8 mouse cellular contexts compared by ENCODE assay signal in the genomic region with DNA sequence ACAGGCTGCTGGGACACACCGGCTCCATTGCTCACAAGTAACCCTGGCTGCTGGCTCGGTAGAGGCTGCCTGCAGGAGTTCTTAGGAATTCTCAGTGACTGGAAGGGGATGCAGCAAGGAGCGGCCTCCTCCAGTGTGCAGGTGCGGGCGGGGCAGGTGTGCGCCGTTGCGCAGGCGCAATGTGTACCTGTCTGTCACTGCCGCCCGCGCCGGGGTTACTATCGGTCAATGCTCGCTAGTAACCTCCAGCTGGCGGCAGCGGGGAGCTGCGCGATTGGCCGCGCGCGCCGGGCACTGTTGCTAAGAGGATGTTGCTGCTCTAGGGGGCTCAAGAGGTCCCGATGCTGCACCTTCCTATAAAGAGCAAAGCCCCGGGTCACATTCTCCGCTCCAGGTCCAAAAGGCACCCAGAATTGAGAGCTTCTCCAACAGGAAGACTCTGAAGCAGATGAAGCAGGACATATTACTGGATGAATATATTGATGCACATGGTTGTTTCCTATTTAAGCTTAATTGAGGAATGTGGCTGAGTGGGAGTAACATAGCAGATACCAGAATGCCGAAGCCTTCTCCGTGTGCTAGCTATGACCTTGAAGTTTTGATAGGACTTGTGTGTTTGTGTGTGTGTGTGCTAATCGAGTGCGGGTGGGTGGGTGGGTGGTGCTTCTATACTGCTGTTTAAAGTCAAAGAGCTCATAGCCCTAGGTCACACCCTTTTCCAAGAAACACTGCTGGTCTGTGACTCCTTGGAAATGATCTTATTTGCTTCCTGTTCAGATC. TPM values are rescaled to one million over a fixed set of nuclear protein-coding genes. Genes with fewer than 3 reads are reported as not detected.
DNase-seq lines count a peak whose midpoint lies in the region; ATAC-seq and TF ChIP-seq lines count a peak whose summit lies in the region.

No protein-coding gene starts in this region.

- no peak for TF ChIP-seq POLR2A in brain, embryonic 14.5 days (IDR thresholded peaks at IDR 0.05; ENCODE audit: borderline replicate concordance, extremely low read depth, insufficient read depth, insufficient read length, poor library complexity, severe bottlenecking)

- H3K9ac ChIP-seq in heart, embryonic 15.5 days, result peak overlapping the region; percentile 24
- peak overlapping the region; percentile 31; the same call in 1 of the 2 replicates for H3K9ac ChIP-seq in liver, embryonic 12.5 days
- no peak overlapping the region for H3K9ac ChIP-seq in stomach, embryonic 14.5 days (replicated peaks; ENCODE audit: low read depth, low read length)

- H3K4me1 ChIP-seq in erythroblast, embryonic 14.5 days (ENCODE audit: control insufficient read depth), result peaks cover 82% of the 10 kb centered on the region
- H3K4me1 ChIP-seq in heart, embryonic 15.5 days (replicated peaks), result peaks cover 72% of the 10 kb centered on the region
- peaks cover 86% of the 10 kb centered on the region for H3K4me1 ChIP-seq in liver, embryonic 12.5 days
- H3K4me1 ChIP-seq in stomach, embryonic 14.5 days (ENCODE audit: control insufficient read depth, insufficient read depth, low read length), result peaks cover 19% of the 10 kb centered on the region

- WGBS in heart, embryonic 15.5 days, result 5% methylated on average over 31 of the region's 31 CpGs
- WGBS in liver, embryonic 12.5 days (ENCODE audit: insufficient replicate concordance), result 4% methylated on average over 31 of the region's 31 CpGs
- 2% methylated on average over 31 of the region's 31 CpGs for WGBS in stomach, embryonic 14.5 days

- H3K36me3 ChIP-seq in erythroblast, embryonic 14.5 days (ENCODE audit: control insufficient read depth), result no peaks in the 10 kb centered on the region
- H3K36me3 ChIP-seq in heart, embryonic 15.5 days, result no peaks in the 10 kb centered on the region
- no peaks in the 10 kb centered on the region for H3K36me3 ChIP-seq in liver, embryonic 12.5 days
- no peaks in the 10 kb centered on the region for H3K36me3 ChIP-seq in stomach, embryonic 14.5 days (ENCODE audit: control insufficient read depth, insufficient read depth, low read length)

- peak; percentile 55 for ATAC-seq in heart, embryonic 15.5 days (replicated peaks; ENCODE audit: insufficient number of reproducible peaks, insufficient read depth, low FRiP score, low read depth)
- peak; percentile 80 for ATAC-seq in liver, embryonic 12.5 days
- ATAC-seq in stomach, embryonic 14.5 days (ENCODE audit: insufficient number of reproducible peaks, insufficient read depth, low FRiP score, low read depth), result peak; percentile 84

- H3K4me2 ChIP-seq in heart, embryonic 15.5 days, result peak overlapping the region; percentile 66
- peak overlapping the region; percentile 73 for H3K4me2 ChIP-seq in liver, embryonic 12.5 days
- peak overlapping the region; percentile 42 for H3K4me2 ChIP-seq in stomach, embryonic 14.5 days (replicated peaks; ENCODE audit: low read depth, low read length)

- TF ChIP-seq CTCF in brain, embryonic 14.5 days (IDR thresholded peaks at IDR 0.05; ENCODE audit: borderline replicate concordance, extremely low read depth, insufficient read depth, insufficient read length), result no peak

- H3K27me3 ChIP-seq in erythroblast, embryonic 14.5 days (ENCODE audit: control insufficient read depth), result no peaks in the 10 kb centered on the region
- no peaks in the 10 kb centered on the region for H3K27me3 ChIP-seq in heart, embryonic 15.5 days
- peaks cover 9% of the 10 kb centered on the region; the same call in 1 of the 2 replicates for H3K27me3 ChIP-seq in liver, embryonic 12.5 days (replicated peaks)
- H3K27me3 ChIP-seq in stomach, embryonic 14.5 days (ENCODE audit: control insufficient read depth, insufficient read depth, low read length), result no peaks in the 10 kb centered on the region

- H3K9me3 ChIP-seq in erythroblast, embryonic 14.5 days (ENCODE audit: control insufficient read depth, low read length), result no peaks in the 10 kb centered on the region
- H3K9me3 ChIP-seq in heart, embryonic 15.5 days (replicated peaks), result no peaks in the 10 kb centered on the region
- H3K9me3 ChIP-seq in liver, embryonic 12.5 days (replicated peaks), result no peaks in the 10 kb centered on the region
- H3K9me3 ChIP-seq in stomach, embryonic 14.5 days (ENCODE audit: control insufficient read depth, low read depth, low read length), result no peaks in the 10 kb centered on the region

- peak overlapping the region; percentile 75 for H3K27ac ChIP-seq in heart, embryonic 15.5 days
- H3K27ac ChIP-seq in liver, embryonic 12.5 days, result peak overlapping the region; percentile 80
- H3K27ac ChIP-seq in stomach, embryonic 14.5 days (ENCODE audit: low read length), result no peak overlapping the region; the same call in 1 of the 2 replicates

- peak; percentile 89 for DNase-seq in A20 (ENCODE audit: low read depth, low spot score)
- DNase-seq in brain, embryonic 14.5 days (ENCODE audit: low read depth), result peak; percentile 96
- peak; percentile 88 for DNase-seq in kidney, postnatal 10 days
- peak; percentile 92 for DNase-seq in naive thymus-derived CD4-positive, alpha-beta T cell, adult 2 months (ENCODE audit: low read depth)

- H3K4me3 ChIP-seq in erythroblast, embryonic 14.5 days (replicated peaks), result peak overlapping the region; percentile 63
- peak overlapping the region; percentile 36 for H3K4me3 ChIP-seq in heart, embryonic 15.5 days
- peak overlapping the region; percentile 41 for H3K4me3 ChIP-seq in liver, embryonic 12.5 days
- no peak overlapping the region for H3K4me3 ChIP-seq in stomach, embryonic 14.5 days (ENCODE audit: low read depth, low read length)

RNA-seq across cellular contexts. Expression of a gene that starts 16.0 kb away (rescaled TPM):
- 8.7 and 12.8 TPM in 2 replicates for polyA plus RNA-seq in brain, embryonic 14.5 days (2012; rRNA removed)
- 0.05 and 0.09 TPM in 2 replicates for polyA plus RNA-seq in erythroblast, embryonic 14.5 days (2012)
- 10.4 and 12.1 TPM in 2 replicates for polyA plus RNA-seq in heart, embryonic 15.5 days (2015; fragmentation: Nextera tagmentation; extraction: Ambion mirVana)
- 5.4 and 5.5 TPM in 2 replicates for polyA plus RNA-seq in liver, embryonic 12.5 days (2016; fragmentation: Nextera tagmentation; extraction: Ambion mirVana)
- polyA plus RNA-seq in stomach, embryonic 14.5 days (2014; fragmentation: Nextera tagmentation; extraction: Ambion mirVana), result 5.9 and 6.6 TPM in 2 replicates

RNA-seq across cellular contexts. Expression of a gene that starts 56.0 kb away (rescaled TPM):
- polyA plus RNA-seq in brain, embryonic 14.5 days (2012; rRNA removed), result 0.97 and 1.1 TPM in 2 replicates
- not detected in 2 replicates for polyA plus RNA-seq in erythroblast, embryonic 14.5 days (2012)
- 0.43 TPM in 1 of 2 replicates, not detected in the other for polyA plus RNA-seq in heart, embryonic 15.5 days (2015; fragmentation: Nextera tagmentation; extraction: Ambion mirVana)
- 2.2 and 2.3 TPM in 2 replicates for polyA plus RNA-seq in liver, embryonic 12.5 days (2016; fragmentation: Nextera tagmentation; extraction: Ambion mirVana)
- polyA plus RNA-seq in stomach, embryonic 14.5 days (2014; fragmentation: Nextera tagmentation; extraction: Ambion mirVana), result 21.9 and 22.6 TPM in 2 replicates
